In genomic region chr2:178830313-178830712, GRCm38 (mm10) we compare ENCODE assay signal across 23 mouse cellular contexts.
A peak's percentile ranks its signal among the peaks of the same experiment; 100 is the strongest.
DNase-seq lines count a peak whose midpoint lies in the region; ATAC-seq and TF ChIP-seq lines count a peak whose summit lies in the region.
"Had no signal": no experiment of that assay in that cellular context is flagged by ENCODE, and none has a peak within 500 bp of the region (broad histone marks: within the 10 kb centered on the region; RNA-seq: fewer than 3 reads in every experiment).

No protein-coding gene starts in this region.

- H3K4me3 ChIP-seq in forebrain, embryonic 11.5 days (ENCODE audit: low read depth, low read length), result no peak overlapping the region
- no peak overlapping the region for H3K4me3 ChIP-seq in forebrain, embryonic 12.5 days (replicated peaks)
- no peak overlapping the region for H3K4me3 ChIP-seq in hindbrain, embryonic 10.5 days
- no peak overlapping the region for H3K4me3 ChIP-seq in hindbrain, embryonic 16.5 days (ENCODE audit: low read length)
- H3K4me3 ChIP-seq in kidney, embryonic 15.5 days (replicated peaks), result no peak overlapping the region
- no peak overlapping the region for H3K4me3 ChIP-seq in kidney, adult 2 months (ENCODE audit: insufficient read depth, low read depth, low read length)
- H3K4me3 ChIP-seq: forebrain, embryonic 13.5 days; heart, adult 2 months; heart, embryonic 10.5 days; heart, embryonic 13.5 days had no signal

- no peak for ATAC-seq in forebrain, embryonic 11.5 days (replicated peaks; ENCODE audit: low FRiP score)
- no peak for ATAC-seq in forebrain, embryonic 12.5 days (ENCODE audit: low FRiP score)
- ATAC-seq in hindbrain, embryonic 16.5 days, result no peak
- ATAC-seq in kidney, embryonic 15.5 days (replicated peaks; ENCODE audit: low FRiP score), result 0 out of 2 replicates have a peak, but pooled peaks have one; percentile 8
- ATAC-seq in erythroid progenitor cell, adult 5-6 weeks (replicated peaks; ENCODE audit: low FRiP score, poor library complexity, severe bottlenecking), result no peak
- ATAC-seq: forebrain, embryonic 13.5 days; intestine, postnatal 0 days; Patski had no signal

- WGBS in forebrain, embryonic 11.5 days, result 75% methylated on average over 3 of the region's 3 CpGs
- 74% methylated on average over 3 of the region's 3 CpGs for WGBS in forebrain, embryonic 12.5 days
- 84% methylated on average over 3 of the region's 3 CpGs for WGBS in hindbrain, embryonic 10.5 days
- 57% methylated on average over 3 of the region's 3 CpGs for WGBS in hindbrain, embryonic 16.5 days
- WGBS in kidney, embryonic 15.5 days, result 77% methylated on average over 3 of the region's 3 CpGs
- 82% methylated on average over 3 of the region's 3 CpGs for WGBS in kidney, adult 2 months

- H3K9me3 ChIP-seq in forebrain, embryonic 11.5 days (ENCODE audit: control insufficient read depth, low read length), result no peaks in the 10 kb centered on the region
- no peaks in the 10 kb centered on the region for H3K9me3 ChIP-seq in forebrain, embryonic 12.5 days
- H3K9me3 ChIP-seq in hindbrain, embryonic 10.5 days, result no peaks in the 10 kb centered on the region
- no peaks in the 10 kb centered on the region for H3K9me3 ChIP-seq in hindbrain, embryonic 16.5 days (ENCODE audit: control insufficient read depth, low read length)
- H3K9me3 ChIP-seq in kidney, embryonic 15.5 days (replicated peaks), result no peaks in the 10 kb centered on the region
- H3K9me3 ChIP-seq: forebrain, embryonic 13.5 days; heart, embryonic 10.5 days had no signal

- peak; percentile 34 for DNase-seq in forebrain, embryonic 11.5 days (ENCODE audit: low spot score)
- no peak for DNase-seq in hindbrain, embryonic 10.5 days (ENCODE audit: low spot score)
- no peak for DNase-seq in kidney, adult 2 months
- DNase-seq: adrenal gland, postnatal 10 days; adrenal gland, postnatal 36 days; B cell, adult 2 months; cerebellum, adult 11 months; cerebellum, adult 9-10 months; cerebellum, postnatal 14 days; gastrocnemius, postnatal 25 days; heart, adult 2 months; kidney, adult 8-10 months had no signal

- no peaks in the 10 kb centered on the region for H3K36me3 ChIP-seq in forebrain, embryonic 11.5 days (ENCODE audit: control insufficient read depth, insufficient read depth, low read length)
- no peaks in the 10 kb centered on the region for H3K36me3 ChIP-seq in forebrain, embryonic 12.5 days (replicated peaks)
- no peaks in the 10 kb centered on the region for H3K36me3 ChIP-seq in hindbrain, embryonic 10.5 days
- no peaks in the 10 kb centered on the region for H3K36me3 ChIP-seq in hindbrain, embryonic 16.5 days (ENCODE audit: control insufficient read depth, insufficient read depth, low read length)
- no peaks in the 10 kb centered on the region for H3K36me3 ChIP-seq in kidney, embryonic 15.5 days
- no peaks in the 10 kb centered on the region for H3K36me3 ChIP-seq in kidney, adult 2 months (ENCODE audit: control insufficient read depth, insufficient read depth, low read length)
- H3K36me3 ChIP-seq: G1E; heart, embryonic 10.5 days; heart, embryonic 13.5 days had no signal

- no peak overlapping the region for H3K4me2 ChIP-seq in forebrain, embryonic 11.5 days (ENCODE audit: low read depth, low read length, severe bottlenecking)
- H3K4me2 ChIP-seq in forebrain, embryonic 12.5 days, result no peak overlapping the region
- H3K4me2 ChIP-seq in hindbrain, embryonic 16.5 days (ENCODE audit: low read length), result no peak overlapping the region
- H3K4me2 ChIP-seq in kidney, embryonic 15.5 days, result no peak overlapping the region
- H3K4me2 ChIP-seq: forebrain, embryonic 13.5 days; heart, embryonic 13.5 days had no signal

- H3K9ac ChIP-seq in forebrain, embryonic 11.5 days (ENCODE audit: low read length), result no peak overlapping the region
- H3K9ac ChIP-seq in forebrain, embryonic 12.5 days, result no peak overlapping the region
- H3K9ac ChIP-seq in hindbrain, embryonic 16.5 days (ENCODE audit: low read depth, low read length), result no peak overlapping the region
- no peak overlapping the region for H3K9ac ChIP-seq in kidney, embryonic 15.5 days
- H3K9ac ChIP-seq: forebrain, embryonic 13.5 days; heart, embryonic 13.5 days had no signal

- H3K27ac ChIP-seq in forebrain, embryonic 11.5 days (ENCODE audit: low read depth, low read length), result no peak overlapping the region
- no peak overlapping the region for H3K27ac ChIP-seq in forebrain, embryonic 12.5 days
- H3K27ac ChIP-seq in hindbrain, embryonic 10.5 days, result peak overlapping the region; percentile 29; the same call in 1 of the 2 replicates
- H3K27ac ChIP-seq in hindbrain, embryonic 16.5 days (ENCODE audit: low read depth, low read length), result no peak overlapping the region
- H3K27ac ChIP-seq in kidney, embryonic 15.5 days, result no peak overlapping the region
- H3K27ac ChIP-seq in kidney, adult 2 months (ENCODE audit: insufficient read depth, low read depth, low read length), result no peak overlapping the region
- H3K27ac ChIP-seq: forebrain, embryonic 13.5 days; heart, adult 2 months; heart, embryonic 10.5 days; heart, embryonic 13.5 days had no signal

- TF ChIP-seq POLR2A in kidney, adult 2 months (IDR thresholded peaks at IDR 0.05; ENCODE audit: low read depth, low read length), result no peak

- no peaks in the 10 kb centered on the region for H3K4me1 ChIP-seq in forebrain, embryonic 11.5 days (replicated peaks; ENCODE audit: control insufficient read depth, insufficient read depth, low read length)
- H3K4me1 ChIP-seq in forebrain, embryonic 12.5 days, result peaks cover 6% of the 10 kb centered on the region; the same call in 1 of the 2 replicates
- peaks cover 8% of the 10 kb centered on the region for H3K4me1 ChIP-seq in hindbrain, embryonic 10.5 days (replicated peaks)
- H3K4me1 ChIP-seq in hindbrain, embryonic 16.5 days (ENCODE audit: control insufficient read depth, insufficient read depth, low read depth, low read length), result no peaks in the 10 kb centered on the region
- H3K4me1 ChIP-seq in kidney, embryonic 15.5 days, result no peaks in the 10 kb centered on the region
- H3K4me1 ChIP-seq in kidney, adult 2 months (ENCODE audit: control insufficient read depth, insufficient read depth, low read length), result no peaks in the 10 kb centered on the region

- H3K27me3 ChIP-seq in forebrain, embryonic 11.5 days (ENCODE audit: control insufficient read depth, insufficient read depth, low read length), result no peaks in the 10 kb centered on the region
- 0 out of 2 replicates have a peak, but pooled peaks cover under 1% of the 10 kb centered on the region for H3K27me3 ChIP-seq in forebrain, embryonic 12.5 days
- no peaks in the 10 kb centered on the region for H3K27me3 ChIP-seq in hindbrain, embryonic 10.5 days (ENCODE audit: insufficient read depth, poor library complexity, severe bottlenecking)
- no peaks in the 10 kb centered on the region for H3K27me3 ChIP-seq in hindbrain, embryonic 16.5 days (replicated peaks; ENCODE audit: control insufficient read depth, insufficient read depth, low read length)
- H3K27me3 ChIP-seq in kidney, embryonic 15.5 days, result no peaks in the 10 kb centered on the region
- H3K27me3 ChIP-seq in kidney, adult 2 months (replicated peaks; ENCODE audit: control insufficient read depth, insufficient read depth, low read length), result no peaks in the 10 kb centered on the region; the same call in 1 of the 2 replicates
- H3K27me3 ChIP-seq: CH12.LX; forebrain, embryonic 13.5 days; heart, embryonic 13.5 days; Patski had no signal

- no peak for TF ChIP-seq CTCF in kidney, adult 2 months (conservative IDR thresholded peaks at IDR 0.05; ENCODE audit: insufficient read depth, insufficient read length, low read depth, low read length)
